Mouse (Mus musculus) spleen, adult 2 months (tissue): ENCODE data around the gene Sema4d. TPM values are rescaled to one million over a fixed set of nuclear protein-coding genes. Genes with fewer than 3 reads are reported as not detected.

Source experiments
- DNase-seq, 2 experiments: peaks; one replicate each; pipeline versions ENCODE4 v3.0.0 to v3.0.0-alpha.2; 2012 to 2021; ENCODE audit warnings: low spot score in 2 of 2, low read depth in 1 of 2
- H3K27ac ChIP-seq: fragments of 200-500 bp; 2 replicates; pipeline ENCODE4 v1.5.1; 2012; ENCODE audit warnings: low read length, inconsistent platforms; ENCODE audit not compliant: insufficient read depth
- H3K27me3 ChIP-seq: fragments of 200-500 bp; 2 replicates; pipeline ENCODE4 v1.6.1; 2012; ENCODE audit warnings: mild to moderate bottlenecking, moderate library complexity, low read length, inconsistent platforms; ENCODE audit not compliant: control insufficient read depth, insufficient read depth
- H3K36me3 ChIP-seq: fragments of 200-500 bp; 2 replicates; pipeline ENCODE4 v1.6.1; 2012; ENCODE audit warnings: mild to moderate bottlenecking, low read length, inconsistent platforms; ENCODE audit not compliant: control insufficient read depth, insufficient read depth
- H3K4me1 ChIP-seq: fragments of 200-500 bp; 2 replicates; pipeline ENCODE4 v1.6.1; 2011; ENCODE audit warnings: inconsistent platforms; ENCODE audit not compliant: control insufficient read depth, insufficient read depth, insufficient read length
- H3K4me3 ChIP-seq: fragments of 200-500 bp; 2 replicates; pipeline ENCODE4 v1.5.1; 2011; ENCODE audit warnings: mild to moderate bottlenecking, inconsistent platforms; ENCODE audit not compliant: insufficient read depth, insufficient read length; ENCODE audit errors: extremely low read depth
- CTCF ChIP-seq: fragments of 200-500 bp; IDR thresholded peaks from 2 replicates; pipeline ENCODE4 v1.5.1; 2011; ENCODE audit warnings: mild to moderate bottlenecking, inconsistent platforms; ENCODE audit not compliant: insufficient read depth, insufficient read length, insufficient replicate concordance; ENCODE audit errors: extremely low read depth
- POLR2A ChIP-seq: fragments of 200-500 bp; IDR thresholded peaks from 2 replicates; pipeline ENCODE4 v1.6.1; 2011; ENCODE audit warnings: low read depth, low read length, inconsistent platforms
- WGBS: fragments of 180-500 bp; shearing (Covaris S2); methylation state at CpG from one replicate; pipeline ENCODE4 v1.1.7; 2018; 5-methylcytosine and 5-hydroxymethylcytosine counted together
- polyA plus RNA-seq: library from polyadenylated mRNA; depleted of rRNA; stranded (reverse); fragments of >200 nt; gene quantifications from 2 replicates; pipeline ENCODE4 v1.2.3, GENCODE M21; 2012

The Sema4d gene
- polyA plus RNA-seq, 1 experiment, result 77.0 TPM

DNA sequence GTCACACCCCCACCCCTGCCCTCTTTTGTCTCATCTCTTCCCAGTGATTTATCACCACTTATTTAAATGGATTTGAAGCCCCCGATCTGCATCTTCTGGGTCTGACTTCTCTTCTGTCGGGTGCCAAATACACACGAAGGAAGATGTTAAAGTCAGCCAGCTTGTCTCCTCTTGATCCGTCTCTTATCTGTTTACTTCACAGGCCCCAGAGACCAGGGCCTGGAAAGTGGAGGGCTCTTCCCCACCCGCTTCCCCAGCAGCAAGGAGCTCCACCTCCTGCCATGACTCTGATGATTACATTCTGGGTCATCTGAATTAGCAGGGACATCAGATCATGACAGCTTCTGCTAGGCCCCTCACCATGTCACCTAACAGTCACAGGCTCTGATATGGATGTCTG, 47.7 kb downstream of the Sema4d start:
- no peak overlapping the region for H3K4me3 ChIP-seq
- H3K27me3 ChIP-seq, result no peaks in the 10 kb centered on the region
- TF ChIP-seq POLR2A (no peak), CTCF (no peak)
- H3K27ac ChIP-seq, result no peak overlapping the region
- DNase-seq, result no peak
- H3K36me3 ChIP-seq, result no peaks in the 10 kb centered on the region
- peaks cover 69% of the 10 kb centered on the region for H3K4me1 ChIP-seq
- 83% methylated on average over 5 of the region's 5 CpGs for WGBS

GRCm38 (mm10) chr13:51743855-51744254, 49.7 kb downstream of the Sema4d start:
- DNase-seq, result no peak
- WGBS, result 82% methylated on average over 3 of the region's 3 CpGs
- Histone ChIP-seq H3K36me3 (peaks cover 1% of the 10 kb centered on the region; the same call in 1 of the 2 replicates), H3K4me3 (no peak overlapping the region), H3K4me1 (peaks cover 65% of the 10 kb centered on the region), H3K27me3 (no peaks in the 10 kb centered on the region), H3K27ac (peak overlapping the region; percentile 37)
- TF ChIP-seq POLR2A (no peak), CTCF (no peak)

DNA sequence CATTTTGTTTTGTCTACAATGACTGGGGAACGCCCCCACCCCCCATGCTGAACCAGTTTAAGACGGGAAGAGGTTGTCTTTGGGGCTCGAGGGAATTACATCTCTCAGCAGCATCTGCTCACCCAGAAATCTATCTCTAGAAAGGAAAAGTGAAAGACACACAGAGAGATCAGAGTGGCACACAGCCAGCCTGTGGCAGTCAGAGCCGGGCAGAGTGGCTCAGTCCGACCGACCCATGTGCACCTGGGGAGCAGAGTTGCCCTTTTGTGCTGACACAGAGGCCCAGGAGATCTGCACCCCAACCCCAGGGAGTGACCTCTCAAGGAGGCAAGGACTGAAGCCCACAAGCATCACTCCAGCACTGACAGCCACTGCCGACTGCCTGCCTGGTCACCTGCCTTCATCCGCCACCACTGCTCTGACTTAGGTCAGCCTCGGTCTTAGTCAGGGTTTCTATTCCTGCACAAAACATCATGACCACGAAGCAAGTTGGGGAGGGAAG, 50.9 kb downstream of the Sema4d start:
- H3K4me3 ChIP-seq, result peak overlapping the region; percentile 43
- no peak for TF ChIP-seq CTCF
- no peak for TF ChIP-seq POLR2A
- H3K36me3 ChIP-seq, result peaks cover 1% of the 10 kb centered on the region; the same call in 1 of the 2 replicates
- 11% methylated on average over 10 of the region's 10 CpGs for WGBS
- H3K4me1 ChIP-seq, result peaks cover 65% of the 10 kb centered on the region; the same call in 1 of the 2 replicates
- peak overlapping the region; percentile 91 for H3K27ac ChIP-seq
- peak in 1 of 2 experiments; percentile 37 for DNase-seq
- no peaks in the 10 kb centered on the region for H3K27me3 ChIP-seq

- H3K27ac ChIP-seq, result no peak overlapping the region
- TF ChIP-seq POLR2A (no peak), CTCF (no peak)
- 81% methylated on average over 5 of the region's 5 CpGs for WGBS
- no peak for DNase-seq
- H3K27me3 ChIP-seq, result no peaks in the 10 kb centered on the region
- peaks cover 1% of the 10 kb centered on the region; the same call in 1 of the 2 replicates for H3K36me3 ChIP-seq
- no peak overlapping the region for H3K4me3 ChIP-seq
- peaks cover 78% of the 10 kb centered on the region; the same call in 1 of the 2 replicates for H3K4me1 ChIP-seq
Observed at GRCm38 (mm10) chr13:51740776-51741175, 52.8 kb downstream of the Sema4d start.

DNA sequence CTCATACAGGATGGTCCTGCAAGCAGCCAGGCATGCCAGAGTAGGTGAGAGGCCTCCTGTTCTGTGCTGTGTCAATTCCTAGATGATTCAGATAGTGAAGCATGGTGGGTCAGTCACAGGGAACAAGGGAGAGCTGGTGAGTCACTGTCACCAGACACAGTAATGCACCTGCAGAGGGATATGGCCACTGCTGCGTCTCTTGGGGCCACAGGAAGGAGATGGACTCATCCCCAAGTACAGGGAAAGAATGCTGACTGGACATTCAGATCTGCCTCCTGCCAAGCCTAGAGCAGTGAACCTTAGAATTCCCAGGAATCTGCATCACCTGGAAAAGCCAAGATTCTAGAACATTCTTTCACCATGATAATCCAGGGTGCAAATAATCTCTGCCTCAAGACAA, 53.8 kb downstream of the Sema4d start:
- Histone ChIP-seq H3K4me1 (peaks cover 80% of the 10 kb centered on the region; the same call in 1 of the 2 replicates), H3K27me3 (no peaks in the 10 kb centered on the region), H3K36me3 (peaks cover 1% of the 10 kb centered on the region; the same call in 1 of the 2 replicates), H3K27ac (no peak overlapping the region), H3K4me3 (no peak overlapping the region)
- TF ChIP-seq POLR2A (no peak), CTCF (no peak)
- DNase-seq, result no peak
- WGBS, result 64% methylated on average over 1 of the region's 1 CpGs

DNA sequence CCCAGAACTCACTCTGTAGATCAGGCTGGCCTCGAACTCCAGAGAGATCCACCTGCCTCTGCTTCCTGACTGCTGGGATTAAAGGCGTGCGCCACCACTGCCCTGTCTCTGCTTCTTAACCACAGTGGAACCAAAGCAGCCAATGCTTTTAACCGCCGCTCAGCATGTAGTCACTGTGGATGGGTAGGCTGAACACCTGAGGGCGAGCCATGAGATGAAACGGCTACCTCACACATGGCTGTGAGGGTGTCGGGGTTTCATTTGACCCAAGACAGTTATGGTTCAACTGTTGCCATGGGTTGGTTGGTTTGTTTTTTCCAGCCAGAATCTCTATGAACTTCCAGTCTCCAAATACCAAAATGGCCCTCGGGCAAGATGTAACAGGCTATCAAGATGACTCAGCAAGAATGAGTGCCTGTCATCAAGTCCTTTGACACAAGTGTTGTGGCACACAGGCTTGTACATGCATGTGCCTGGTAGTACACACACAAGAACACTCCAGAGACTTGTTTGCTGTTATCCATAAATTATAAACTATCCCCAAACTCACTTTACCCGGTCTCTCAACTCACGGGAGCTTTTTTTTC, 54.9 kb downstream of the Sema4d start:
- no peak for DNase-seq
- H3K4me1 ChIP-seq, result peaks cover 74% of the 10 kb centered on the region; the same call in 1 of the 2 replicates
- H3K4me3 ChIP-seq, result no peak overlapping the region
- peak overlapping the region; percentile 78 for H3K27ac ChIP-seq
- no peaks in the 10 kb centered on the region for H3K27me3 ChIP-seq
- no peak for TF ChIP-seq CTCF
- no peak for TF ChIP-seq POLR2A
- peaks cover 1% of the 10 kb centered on the region; the same call in 1 of the 2 replicates for H3K36me3 ChIP-seq
- WGBS, result 40% methylated on average over 11 of the region's 11 CpGs
